Mouse (Mus musculus): Measurements from ENCODE around the gene As3mt.

GRCm38 (mm10) chr19:46763932-46764762 is 56.9 kb downstream of the As3mt start:
- TF ChIP-seq POLR2A (IDR thresholded peaks at IDR 0.05; ENCODE audit: borderline replicate concordance, control insufficient read depth, low read depth, low read length) (no peak), CTCF (IDR thresholded peaks at IDR 0.05; ENCODE audit: control insufficient read depth, insufficient read depth, low read length) (no peak)
